Mouse (Mus musculus) liver, embryonic 12.5 days (tissue): ENCODE measurements around the gene Lamc2. TPM values are rescaled to one million over a fixed set of nuclear protein-coding genes. Genes with fewer than 3 reads are reported as not detected.

ENCODE experiments used
- ATAC-seq: fragments of 200-750 bp; cut with Nextera tagmentation; 2 replicates; pipeline ENCODE4 v1.8.0; 2017; ENCODE audit warnings: moderate number of reproducible peaks, mild to moderate bottlenecking, moderate library complexity
- H3K27ac ChIP-seq: fragments of 300-500 bp; sonication (generic); 2 replicates; pipeline ENCODE4 v1.5.1; 2016; ENCODE audit warnings: mild to moderate bottlenecking
- H3K27me3 ChIP-seq: fragments of 300-500 bp; sonication (generic); replicated peaks from 2 replicates; pipeline ENCODE4 v1.6.1; 2016; ENCODE audit warnings: mild to moderate bottlenecking, moderate library complexity
- H3K36me3 ChIP-seq: fragments of 300-500 bp; sonication (generic); 2 replicates; pipeline ENCODE4 v1.6.1; 2016; ENCODE audit warnings: mild to moderate bottlenecking, moderate library complexity
- H3K4me1 ChIP-seq: fragments of 300-500 bp; sonication (generic); 2 replicates; pipeline ENCODE4 v1.6.1; 2016
- H3K4me2 ChIP-seq: fragments of 300-500 bp; sonication (generic); 2 replicates; pipeline ENCODE4 v1.6.1; 2016; ENCODE audit warnings: mild to moderate bottlenecking, moderate library complexity
- H3K4me3 ChIP-seq: fragments of 300-500 bp; sonication (generic); 2 replicates; pipeline ENCODE4 v1.5.1; 2016; ENCODE audit warnings: mild to moderate bottlenecking, moderate library complexity
- H3K9ac ChIP-seq: fragments of 300-500 bp; sonication (generic); 2 replicates; pipeline ENCODE4 v1.6.1; 2016; ENCODE audit warnings: mild to moderate bottlenecking, moderate library complexity
- H3K9me3 ChIP-seq: fragments of 300-500 bp; sonication (generic); replicated peaks from 2 replicates; pipeline ENCODE4 v1.6.1; 2016; ENCODE audit warnings: mild to moderate bottlenecking, moderate library complexity
- WGBS: fragments of 180-500 bp; shearing (Covaris S2); methylation state at CpG from one replicate; pipeline ENCODE4 v1.1.7; 2016; ENCODE audit not compliant: insufficient replicate concordance; 5-methylcytosine and 5-hydroxymethylcytosine counted together
- polyA plus RNA-seq: library from polyadenylated mRNA; unstranded; fragments of >200 nt; fragmentation: Nextera tagmentation; extraction: Ambion mirVana; gene quantifications from 2 replicates; pipeline ENCODE4 v1.2.1, GENCODE M21; 2016

Lamc2 gene
- polyA plus RNA-seq, 1 experiment from 2014 or later: 0.43 TPM

GRCm38 (mm10) chr1:153101327-153101880, 84.8 kb downstream of the Lamc2 start:
- H3K27ac ChIP-seq: peak overlapping the region; percentile 57
- H3K27me3 ChIP-seq: peaks cover 8% of the 10 kb centered on the region; the same call in 1 of the 2 replicates
- H3K4me3 ChIP-seq: no peak overlapping the region
- no peak overlapping the region for H3K9ac ChIP-seq
- ATAC-seq: no peak
- H3K9me3 ChIP-seq: no peaks in the 10 kb centered on the region
- H3K4me2 ChIP-seq: peak overlapping the region; percentile 6; the same call in 1 of the 2 replicates
- 18% methylated on average over 9 of the region's 9 CpGs for WGBS
- H3K36me3 ChIP-seq: no peaks in the 10 kb centered on the region
- H3K4me1 ChIP-seq: peaks cover 15% of the 10 kb centered on the region

GRCm38 (mm10) chr1:153100912-153101311, 85.3 kb downstream of the Lamc2 start:
- Histone ChIP-seq H3K27me3 (peaks cover 13% of the 10 kb centered on the region), H3K36me3 (no peaks in the 10 kb centered on the region), H3K9ac (no peak overlapping the region), H3K4me3 (no peak overlapping the region), H3K27ac (peak overlapping the region; percentile 57), H3K4me2 (peak overlapping the region; percentile 6; the same call in 1 of the 2 replicates), H3K4me1 (peaks cover 15% of the 10 kb centered on the region), H3K9me3 (no peaks in the 10 kb centered on the region)
- ATAC-seq: no peak
- WGBS: 27% methylated on average over 9 of the region's 9 CpGs

GRCm38 (mm10) chr1:153098586-153098985, 87.7 kb downstream of the Lamc2 start:
- no peak for ATAC-seq
- H3K4me3 ChIP-seq: no peak overlapping the region
- H3K27ac ChIP-seq: no peak overlapping the region
- H3K4me2 ChIP-seq: no peak overlapping the region
- no peaks in the 10 kb centered on the region for H3K36me3 ChIP-seq
- peaks cover 6% of the 10 kb centered on the region; the same call in 1 of the 2 replicates for H3K4me1 ChIP-seq
- WGBS: 75% methylated on average over 11 of the region's 11 CpGs
- H3K27me3 ChIP-seq: peaks cover 35% of the 10 kb centered on the region
- no peaks in the 10 kb centered on the region for H3K9me3 ChIP-seq
- no peak overlapping the region for H3K9ac ChIP-seq

GRCm38 (mm10) chr1:153097017-153097675, 89.1 kb downstream of the Lamc2 start:
- ATAC-seq: no peak
- H3K4me2 ChIP-seq: no peak overlapping the region
- WGBS: 63% methylated on average over 6 of the region's 6 CpGs
- no peaks in the 10 kb centered on the region for H3K9me3 ChIP-seq
- no peak overlapping the region for H3K9ac ChIP-seq
- no peak overlapping the region for H3K27ac ChIP-seq
- H3K4me1 ChIP-seq: peaks cover 6% of the 10 kb centered on the region; the same call in 1 of the 2 replicates
- H3K27me3 ChIP-seq: peaks cover 39% of the 10 kb centered on the region
- H3K4me3 ChIP-seq: no peak overlapping the region
- H3K36me3 ChIP-seq: no peaks in the 10 kb centered on the region

- WGBS: 17% methylated on average over 16 of the region's 16 CpGs
- H3K36me3 ChIP-seq: no peaks in the 10 kb centered on the region
Observed at GRCm38 (mm10) chr1:153095826-153096727, 90.2 kb downstream of the Lamc2 start.

GRCm38 (mm10) chr1:153095328-153095727, 90.9 kb downstream of the Lamc2 start:
- WGBS: 52% methylated on average over 6 of the region's 6 CpGs
- Histone ChIP-seq H3K4me3 (no peak overlapping the region), H3K4me1 (no peaks in the 10 kb centered on the region), H3K9me3 (no peaks in the 10 kb centered on the region), H3K27ac (no peak overlapping the region), H3K9ac (no peak overlapping the region), H3K36me3 (no peaks in the 10 kb centered on the region), H3K4me2 (no peak overlapping the region), H3K27me3 (peaks cover 39% of the 10 kb centered on the region)
- no peak for ATAC-seq

More at GRCm38 (mm10) chr1:153095826-153096727, 90.2 kb downstream of the Lamc2 start:
- Histone ChIP-seq H3K4me1 (peaks cover 2% of the 10 kb centered on the region; the same call in 1 of the 2 replicates), H3K27ac (no peak overlapping the region), H3K9ac (no peak overlapping the region), H3K27me3 (peaks cover 39% of the 10 kb centered on the region), H3K4me2 (no peak overlapping the region), H3K9me3 (no peaks in the 10 kb centered on the region), H3K4me3 (no peak overlapping the region)
- no peak for ATAC-seq

- H3K9ac ChIP-seq: no peak overlapping the region
- 39% methylated on average over 12 of the region's 12 CpGs for WGBS
- H3K4me2 ChIP-seq: no peak overlapping the region
- peaks cover 39% of the 10 kb centered on the region for H3K27me3 ChIP-seq
- no peaks in the 10 kb centered on the region for H3K9me3 ChIP-seq
- no peak overlapping the region for H3K4me3 ChIP-seq
- no peaks in the 10 kb centered on the region for H3K4me1 ChIP-seq
- H3K27ac ChIP-seq: no peak overlapping the region
- no peak for ATAC-seq
- no peaks in the 10 kb centered on the region for H3K36me3 ChIP-seq
Observed at GRCm38 (mm10) chr1:153094226-153095076, 91.8 kb downstream of the Lamc2 start.

- WGBS: 43% methylated on average over 4 of the region's 4 CpGs
- Histone ChIP-seq H3K4me3 (no peak overlapping the region), H3K4me1 (no peaks in the 10 kb centered on the region), H3K36me3 (no peaks in the 10 kb centered on the region), H3K9me3 (no peaks in the 10 kb centered on the region), H3K4me2 (no peak overlapping the region), H3K27ac (no peak overlapping the region), H3K9ac (no peak overlapping the region), H3K27me3 (peaks cover 39% of the 10 kb centered on the region)
- ATAC-seq: no peak
Observed at GRCm38 (mm10) chr1:153093581-153093980, 92.7 kb downstream of the Lamc2 start.

GRCm38 (mm10) chr1:153093172-153093571, 93.1 kb downstream of the Lamc2 start:
- ATAC-seq: no peak
- 49% methylated on average over 5 of the region's 5 CpGs for WGBS
- Histone ChIP-seq H3K27ac (no peak overlapping the region), H3K4me2 (no peak overlapping the region), H3K4me3 (no peak overlapping the region), H3K9ac (no peak overlapping the region), H3K4me1 (no peaks in the 10 kb centered on the region), H3K9me3 (no peaks in the 10 kb centered on the region), H3K36me3 (no peaks in the 10 kb centered on the region), H3K27me3 (peaks cover 39% of the 10 kb centered on the region)

- Histone ChIP-seq H3K9ac (no peak overlapping the region), H3K4me2 (no peak overlapping the region), H3K9me3 (no peaks in the 10 kb centered on the region), H3K4me3 (no peak overlapping the region), H3K27me3 (peaks cover 39% of the 10 kb centered on the region), H3K27ac (no peak overlapping the region), H3K36me3 (no peaks in the 10 kb centered on the region), H3K4me1 (no peaks in the 10 kb centered on the region)
- ATAC-seq: no peak
- 34% methylated on average over 5 of the region's 5 CpGs for WGBS
Observed at GRCm38 (mm10) chr1:153092237-153092975, 93.8 kb downstream of the Lamc2 start.
